In the genomic region with DNA sequence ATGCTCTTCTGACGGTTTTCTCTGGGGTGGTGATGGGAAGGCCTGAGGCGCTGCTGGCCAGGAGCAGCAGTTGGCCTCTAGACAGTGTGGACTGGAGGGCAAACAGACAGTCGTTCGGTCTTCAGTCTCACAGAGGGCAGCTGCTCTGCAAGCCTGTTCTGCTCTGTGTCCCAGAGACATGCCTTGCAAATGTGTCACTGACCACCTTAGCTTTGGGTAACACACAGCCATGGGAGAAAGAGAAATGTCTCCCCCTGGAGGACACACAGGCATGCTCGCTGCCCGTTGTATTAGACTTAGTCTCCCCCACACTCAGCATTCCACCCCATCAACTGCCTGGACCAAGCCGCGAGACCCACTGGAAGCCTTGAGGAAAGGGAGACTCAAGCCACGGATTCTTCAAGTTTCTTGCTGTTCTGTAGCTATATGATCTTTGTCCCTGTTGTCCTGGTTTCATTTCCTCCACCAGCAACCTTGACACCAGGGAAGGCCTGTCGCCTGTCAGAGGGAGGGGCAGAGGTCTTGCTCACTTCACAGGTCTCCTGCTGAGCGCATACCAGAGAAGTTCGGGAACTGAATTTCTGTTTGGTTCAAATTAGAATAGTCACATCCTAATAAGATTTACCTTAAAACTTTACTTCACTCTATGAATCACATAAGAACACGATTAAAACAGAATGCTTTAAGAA, we compare ENCODE assay signal across 8 mouse cellular contexts.
A peak's percentile ranks its signal among the peaks of the same experiment; 100 is the strongest.
DNase-seq lines count a peak whose midpoint lies in the region; ATAC-seq lines count a peak whose summit lies in the region.

No protein-coding gene starts in this region.

- no peaks in the 10 kb centered on the region for H3K9me3 ChIP-seq in hindbrain, embryonic 12.5 days (replicated peaks)

- WGBS in hindbrain, embryonic 12.5 days = 22% methylated on average over 13 of the region's 13 CpGs

- H3K36me3 ChIP-seq in hindbrain, embryonic 12.5 days = no peaks in the 10 kb centered on the region

- H3K4me3 ChIP-seq in hindbrain, embryonic 12.5 days = no peak overlapping the region

- peaks cover 10% of the 10 kb centered on the region for H3K4me1 ChIP-seq in hindbrain, embryonic 12.5 days

- H3K4me2 ChIP-seq in hindbrain, embryonic 12.5 days (replicated peaks) = no peak overlapping the region; the same call in 1 of the 2 replicates

- peak; percentile 94 for DNase-seq in Muller cell, postnatal 12 days (ENCODE audit: inconsistent ontology term)
- DNase-seq in cerebellum, adult 8-10 months = peak; percentile 26
- peak; percentile 76 to 81 for DNase-seq in layer of hippocampus, postnatal 10 days (ENCODE audit: low spot score in 2 of 2)
- DNase-seq in lung, postnatal 14 days = peak; percentile 81
- peak; percentile 43 for DNase-seq in right cerebral cortex, adult 18-20 months
- peak; percentile 44 for DNase-seq in urinary bladder, adult 2 months (ENCODE audit: low spot score)

- no peak overlapping the region for H3K9ac ChIP-seq in hindbrain, embryonic 12.5 days

- peak; percentile 88 for ATAC-seq in frontal cortex, adult (ENCODE audit: low TSS enrichment)
- peak; percentile 74 for ATAC-seq in hindbrain, embryonic 12.5 days (ENCODE audit: low FRiP score)

- peaks cover 26% of the 10 kb centered on the region for H3K27me3 ChIP-seq in hindbrain, embryonic 12.5 days

- no peak overlapping the region for H3K27ac ChIP-seq in hindbrain, embryonic 12.5 days

Comparison
In these comparisons a context has a peak if more than half of its experiments do, and no peak if none do; other contexts are left out.
1. DNase-seq: peak in every context shown above with its lines; median percentile 94 in Muller cell, postnatal 12 days; 81 in lung, postnatal 14 days; 78 in layer of hippocampus, postnatal 10 days; 44 in urinary bladder, adult 2 months; 43 in right cerebral cortex, adult 18-20 months; 26 in cerebellum, adult 8-10 months.